Mouse (Mus musculus): ENCODE measurements at regions not wholly inside any gene's neighbourhood (a gene's known extent, or its start where the extent isn't known, plus 50 kb on each side); places are given as distances from the start of the nearest gene placed in this dataset.

DNA sequence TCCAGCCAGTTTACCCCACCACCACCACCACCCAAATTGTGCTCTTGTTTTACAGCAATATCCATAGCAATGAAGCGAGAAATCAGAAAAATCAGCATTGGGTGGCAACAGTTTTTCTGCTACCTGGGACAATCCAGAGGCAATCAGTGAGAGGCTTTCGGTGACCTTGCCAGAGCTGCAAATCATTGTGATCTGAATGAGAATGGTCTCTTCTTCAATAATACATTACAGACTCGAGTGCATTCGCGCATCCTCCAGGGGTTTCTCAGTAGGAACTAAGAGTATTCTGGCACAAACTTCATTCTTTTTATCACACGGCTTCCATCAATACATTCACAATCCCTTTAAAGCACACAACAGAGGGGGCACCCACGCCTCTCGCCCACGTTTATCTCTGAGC, 91.2 kb downstream of the Srek1 start:
- no peak for DNase-seq (ENCODE audit: low read depth, low spot score)

DNA sequence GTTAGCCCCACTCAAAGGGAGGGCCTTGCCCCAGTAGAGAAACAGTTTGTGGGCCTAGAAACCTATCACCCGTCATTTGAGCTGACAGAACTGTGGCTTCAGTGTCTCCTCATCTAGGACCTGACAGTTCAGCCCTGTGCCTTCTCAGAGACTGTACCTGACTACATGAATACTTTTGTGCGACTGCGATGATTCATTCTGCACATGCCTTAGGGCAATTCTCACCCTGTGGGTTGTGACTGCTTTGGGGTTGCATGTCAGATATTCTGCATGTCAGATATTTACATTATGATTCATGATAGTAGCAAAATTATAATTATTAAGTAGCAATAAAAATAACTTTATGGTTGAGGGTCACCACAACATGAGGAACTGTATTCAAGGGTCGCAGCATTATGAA, 93.7 kb downstream of the Srek1 start:
- DNase-seq (ENCODE audit: low read depth, low spot score) = peak; percentile 59

DNA sequence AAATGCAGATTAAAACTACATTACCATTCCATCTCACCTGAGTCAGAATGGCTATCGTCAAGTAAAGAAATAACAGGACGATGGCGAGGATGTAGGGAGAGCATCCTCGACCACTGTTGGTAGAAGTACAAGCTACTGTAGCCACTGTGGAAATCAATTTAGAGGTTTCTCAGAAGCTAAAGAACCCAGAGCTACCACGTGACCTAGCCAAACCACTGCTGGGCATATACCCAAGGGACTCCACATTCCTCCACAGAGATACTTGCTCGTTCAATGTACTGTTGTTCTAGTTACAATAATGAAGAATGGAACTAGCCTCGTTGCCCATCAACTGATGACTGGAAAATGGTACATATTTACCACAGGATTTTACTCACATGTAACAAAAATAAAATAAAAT, 94.4 kb downstream of the Srek1 start:
- DNase-seq (ENCODE audit: low read depth, low spot score) = peak; percentile 13

DNA sequence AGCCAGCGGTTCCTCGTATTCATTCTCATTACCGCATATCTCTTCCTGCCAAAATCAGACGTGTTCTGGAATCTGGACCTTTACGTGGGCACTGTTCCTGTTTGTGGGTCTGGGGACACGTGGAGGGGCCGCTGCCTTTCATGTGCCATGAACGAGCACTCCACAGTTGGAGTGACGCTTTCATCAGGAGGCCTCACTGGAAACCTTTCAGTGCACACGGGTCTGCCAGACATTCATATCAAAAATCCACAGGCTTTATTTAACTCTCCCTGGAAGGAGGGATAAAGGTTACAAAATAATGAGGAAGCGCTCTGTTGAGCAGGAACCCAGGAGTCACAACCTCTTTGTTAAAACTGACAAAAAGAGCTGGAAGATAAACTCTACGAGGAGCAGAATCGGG, 97.6 kb downstream of the Srek1 start:
- no peak for DNase-seq (ENCODE audit: low read depth, low spot score)

DNA sequence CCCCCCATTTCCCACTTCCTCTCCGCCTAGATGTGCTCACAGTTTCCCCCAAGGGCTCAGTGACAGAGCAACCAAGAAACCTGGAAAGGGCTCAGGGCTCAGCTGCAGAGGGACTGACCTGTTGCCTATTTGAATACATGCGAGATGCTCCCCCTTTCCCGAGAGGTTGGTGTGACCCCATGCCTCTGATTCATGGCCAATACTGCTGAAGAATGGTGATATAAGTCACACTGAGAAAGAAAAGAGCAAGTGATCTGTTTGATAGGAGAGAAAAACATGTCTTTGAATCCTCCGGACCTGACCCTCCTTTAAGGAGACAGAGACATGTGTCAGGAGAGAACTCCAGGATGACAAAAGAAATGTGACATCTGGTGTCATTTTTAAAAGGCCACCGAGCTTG, 98.2 kb downstream of the Srek1 start:
- no peak for DNase-seq (ENCODE audit: low read depth, low spot score)

DNA sequence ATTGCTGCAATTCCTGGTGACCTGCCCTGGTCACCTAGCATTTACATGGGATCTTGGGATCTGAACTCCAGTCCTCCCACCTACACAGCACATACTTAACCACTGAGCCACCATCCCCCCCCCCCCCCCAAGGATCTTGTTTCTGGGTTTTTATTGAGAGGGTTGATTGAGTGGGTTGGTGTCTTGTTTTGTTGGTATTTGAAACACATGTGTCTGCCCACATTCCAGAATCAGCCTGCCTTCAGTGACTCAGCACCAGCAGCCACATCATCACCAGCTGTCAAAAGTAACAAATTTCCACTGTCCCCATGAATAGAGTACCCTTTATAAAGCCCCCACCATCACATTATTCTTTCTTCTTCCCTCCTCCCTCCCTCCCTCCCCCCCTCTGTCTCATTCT, 103.8 kb downstream of the Srek1 start:
- DNase-seq (ENCODE audit: low read depth, low spot score) = peak; percentile 86

DNA sequence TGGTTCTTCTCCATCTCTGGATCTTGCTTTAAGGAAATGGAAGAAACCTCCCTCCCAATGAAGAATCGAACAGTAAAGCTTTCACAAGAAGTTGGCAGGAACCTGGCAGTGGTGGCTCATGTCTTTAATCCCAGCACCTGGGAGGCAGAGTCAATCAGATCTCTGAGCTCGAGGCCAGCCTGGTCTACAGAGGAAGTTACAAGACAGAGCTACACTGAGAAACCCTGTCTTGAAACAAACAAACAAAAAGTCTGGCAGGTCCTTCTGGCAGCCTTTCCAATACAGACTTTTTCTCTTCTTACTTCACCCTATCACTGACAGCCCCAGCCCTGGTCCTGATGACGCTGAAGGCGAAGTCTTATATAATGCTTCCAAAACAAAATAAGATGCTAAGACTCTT, 104.6 kb downstream of the Srek1 start:
- DNase-seq (ENCODE audit: low read depth, low spot score) = no peak

DNA sequence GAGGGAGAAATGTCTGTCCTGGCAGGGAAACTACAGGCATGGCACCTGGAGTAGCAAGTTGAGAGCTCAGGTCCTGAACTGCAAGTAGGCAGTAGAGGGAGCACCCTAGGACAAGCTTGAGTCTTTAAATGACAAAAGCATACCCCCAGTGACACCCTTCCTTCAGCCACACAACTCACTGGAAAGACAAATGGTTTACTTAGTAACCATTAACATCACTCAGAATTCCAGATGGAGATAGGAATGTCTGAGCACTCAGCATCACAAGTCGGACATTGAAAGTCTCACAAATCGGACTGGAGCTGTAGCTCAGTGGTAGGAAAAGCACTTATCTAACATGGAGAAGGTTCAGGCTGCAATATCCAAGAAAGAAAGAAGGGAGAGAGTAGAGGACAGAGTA, 106.7 kb downstream of the Srek1 start:
- no peak for DNase-seq (ENCODE audit: low read depth, low spot score)

DNA sequence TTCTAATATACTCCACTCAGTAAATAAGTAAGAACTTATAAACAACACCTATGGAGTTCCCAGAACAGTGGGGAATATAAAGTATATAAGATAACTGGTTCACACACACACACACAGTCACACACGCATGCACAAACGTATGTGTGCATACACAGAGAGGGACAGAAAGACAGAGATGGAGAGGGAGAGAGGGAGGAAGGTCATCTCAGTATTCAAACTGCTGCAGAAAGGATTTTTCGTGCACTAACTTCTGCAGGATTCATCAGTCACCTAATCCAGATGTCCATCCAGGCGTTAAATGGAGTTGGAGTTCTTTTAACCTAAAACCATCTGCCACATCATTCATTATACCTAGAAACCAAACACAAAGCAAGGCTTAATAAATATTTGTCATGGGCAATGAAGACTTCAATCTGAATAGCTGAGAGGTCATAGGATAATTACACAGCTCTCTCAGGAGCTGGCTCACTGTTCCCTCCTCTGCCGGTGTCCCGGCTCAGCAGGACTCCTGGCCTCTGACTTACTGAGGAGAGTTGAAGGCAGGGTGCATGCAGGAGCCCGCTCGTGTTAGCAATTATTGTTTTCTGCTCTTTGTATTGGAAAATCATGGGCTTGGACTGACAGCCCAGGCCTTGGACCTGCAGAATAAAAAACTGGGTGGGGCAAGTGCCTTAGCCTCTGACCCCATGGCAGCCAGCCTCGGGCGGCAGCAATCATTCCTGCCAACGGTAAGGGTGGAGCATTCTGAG, 114.0 kb downstream of the Srek1 start:
- no peak for DNase-seq (ENCODE audit: low read depth, low spot score)

DNA sequence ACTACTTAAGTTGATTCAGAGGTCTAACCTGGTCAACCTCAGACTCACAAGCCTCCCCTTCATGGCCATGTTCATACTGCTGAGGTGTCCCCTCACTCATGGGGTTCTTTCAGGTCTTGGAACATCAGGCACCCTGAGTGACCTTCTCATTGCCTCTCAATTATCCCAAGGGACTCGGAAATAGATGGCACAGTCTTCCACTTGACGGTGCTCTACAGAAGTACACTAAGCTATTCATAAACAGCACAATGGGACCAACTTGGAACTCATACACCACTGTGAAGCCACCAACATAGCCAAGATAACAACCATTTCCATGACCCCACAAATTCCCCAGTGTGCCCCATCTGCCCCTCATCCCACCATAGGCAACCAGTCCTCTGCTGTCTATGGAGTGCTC, 118.4 kb downstream of the Srek1 start:
- DNase-seq (ENCODE audit: low read depth, low spot score) = no peak

DNA sequence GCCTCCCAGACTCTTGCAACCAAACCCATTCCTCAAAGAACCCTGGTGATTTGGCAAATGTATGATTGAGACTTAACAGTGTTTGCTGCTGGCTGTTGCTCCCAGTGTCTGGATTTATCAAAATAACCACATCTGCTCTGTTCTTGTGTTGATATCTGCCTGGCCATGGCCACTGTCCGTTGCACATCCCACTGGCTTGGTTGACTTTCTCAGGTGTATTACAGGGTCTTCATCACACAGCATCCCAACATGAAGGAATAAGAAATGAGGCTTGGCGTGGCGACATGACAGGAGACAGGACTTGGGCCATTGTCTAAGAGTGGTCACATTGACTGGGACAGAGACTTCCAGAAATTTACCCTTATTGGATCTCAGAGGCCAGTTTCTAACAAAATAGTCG, 121.2 kb downstream of the Srek1 start:
- DNase-seq (ENCODE audit: low read depth, low spot score) = no peak

DNA sequence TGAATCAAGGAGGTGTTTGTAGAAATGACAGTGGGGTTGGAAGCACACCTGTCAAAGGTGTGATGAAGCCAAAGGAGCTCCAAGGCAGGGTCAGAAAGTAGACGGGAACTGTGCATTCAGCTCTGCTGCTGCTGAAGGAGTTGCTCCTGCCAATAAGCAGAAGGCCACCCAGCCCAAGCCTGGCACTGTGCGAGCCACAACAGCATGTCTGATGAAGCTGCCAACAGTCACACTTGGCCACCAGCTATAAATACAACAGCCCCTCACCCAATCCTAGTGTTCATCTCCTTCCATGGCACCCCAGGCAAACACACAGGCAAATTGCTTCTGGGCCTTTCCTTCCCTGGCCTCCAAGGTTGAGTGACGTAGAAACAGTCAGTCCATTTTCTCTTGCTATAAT, 125.0 kb downstream of the Srek1 start:
- DNase-seq (ENCODE audit: low read depth, low spot score) = no peak

DNA sequence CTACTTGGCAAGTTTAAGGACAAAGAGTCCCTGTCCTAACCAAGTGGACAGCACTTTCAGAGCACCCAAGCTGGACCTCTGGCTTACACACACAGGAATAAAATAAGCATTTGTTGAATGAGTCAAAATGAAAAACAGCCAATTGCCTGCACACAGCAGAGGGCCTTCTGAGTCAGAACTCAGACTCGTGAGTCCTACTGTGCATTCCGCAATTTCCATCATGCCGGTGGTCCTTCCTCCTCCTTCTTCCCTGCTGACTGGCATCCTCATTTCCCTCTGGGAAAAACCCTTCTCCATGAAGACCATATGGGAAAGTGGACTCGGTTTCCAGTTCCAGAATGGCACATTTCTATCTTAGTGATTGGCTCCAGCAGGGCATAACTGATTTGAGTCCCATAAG, 126.4 kb downstream of the Srek1 start:
- peak; percentile 74 for DNase-seq (ENCODE audit: low read depth, low spot score)

DNA sequence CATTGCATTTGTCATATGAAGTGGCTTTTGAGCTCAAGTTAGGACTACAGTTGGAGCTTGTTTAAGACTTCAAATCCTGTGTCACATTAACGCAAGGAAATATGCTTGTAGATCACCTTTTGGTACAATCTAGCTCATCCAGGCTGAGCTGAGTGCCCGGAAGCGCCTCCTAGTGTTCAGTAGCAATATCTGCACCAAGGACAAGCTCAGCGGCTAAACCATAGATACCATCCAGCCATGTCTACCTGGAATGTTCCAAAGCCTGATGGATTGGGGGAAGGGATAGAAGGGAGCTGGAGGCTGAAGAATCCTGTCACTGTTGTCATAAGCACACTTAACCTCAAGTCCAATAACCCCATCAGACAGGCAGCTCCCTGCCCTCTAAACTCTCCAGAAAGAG, 128.4 kb downstream of the Srek1 start:
- DNase-seq (ENCODE audit: low read depth, low spot score) = peak; percentile 41

DNA sequence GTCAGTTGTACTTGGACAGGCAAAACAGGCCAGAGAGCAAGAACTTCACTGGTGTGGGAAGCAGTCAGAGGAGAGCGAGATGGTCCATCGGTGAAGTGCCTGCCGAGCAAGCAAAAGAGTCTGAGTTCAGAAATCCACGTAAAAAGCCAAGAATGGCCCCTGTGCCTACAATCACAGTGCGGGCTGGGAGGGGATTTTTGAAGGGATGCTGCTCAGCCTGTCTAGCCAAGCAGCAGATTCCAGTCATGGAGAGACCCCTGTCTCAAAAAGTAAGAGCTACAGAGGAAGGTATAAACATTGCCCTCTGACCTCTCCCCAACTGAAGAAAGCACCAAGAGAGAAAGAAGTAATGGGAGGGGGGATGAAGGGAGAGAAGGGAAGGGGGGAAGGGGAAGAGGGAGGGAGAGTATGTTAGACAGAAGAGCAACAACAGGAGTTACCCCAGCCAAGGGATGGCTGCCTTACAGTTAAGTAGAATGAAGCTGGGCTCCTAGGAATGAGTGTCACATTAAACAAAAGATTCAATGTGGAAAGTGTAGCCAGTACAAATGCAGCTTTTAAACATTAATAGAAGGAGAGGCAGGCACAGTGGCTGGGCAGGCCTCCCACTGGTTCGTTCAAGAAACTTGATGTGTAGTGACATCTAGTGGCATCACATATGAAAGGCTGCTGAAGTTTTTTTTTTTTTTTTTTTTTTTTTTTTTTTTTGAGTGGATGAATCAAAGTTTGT, 130.2 kb downstream of the Srek1 start:
- DNase-seq (ENCODE audit: low read depth, low spot score) = peak; percentile 82

DNA sequence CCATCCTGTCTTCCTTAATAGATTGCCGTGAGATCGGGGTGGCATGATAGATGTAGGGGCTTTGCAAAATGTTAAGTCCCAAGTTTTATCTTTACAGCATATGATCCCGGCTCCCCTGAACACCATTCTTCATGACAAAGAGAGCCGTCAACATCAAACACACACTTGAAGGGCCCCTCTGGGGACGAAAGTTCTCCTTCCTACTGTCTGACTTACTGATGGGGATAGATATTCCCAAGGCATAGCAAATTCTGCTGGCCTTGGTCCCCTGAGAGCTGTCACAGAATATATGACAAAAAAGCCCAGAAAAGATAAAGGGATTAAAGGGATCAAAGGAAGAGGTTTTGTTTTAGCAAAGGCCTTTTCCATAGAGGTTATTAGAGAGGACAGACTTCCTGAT, 130.9 kb downstream of the Srek1 start:
- no peak for DNase-seq (ENCODE audit: low read depth, low spot score)

DNA sequence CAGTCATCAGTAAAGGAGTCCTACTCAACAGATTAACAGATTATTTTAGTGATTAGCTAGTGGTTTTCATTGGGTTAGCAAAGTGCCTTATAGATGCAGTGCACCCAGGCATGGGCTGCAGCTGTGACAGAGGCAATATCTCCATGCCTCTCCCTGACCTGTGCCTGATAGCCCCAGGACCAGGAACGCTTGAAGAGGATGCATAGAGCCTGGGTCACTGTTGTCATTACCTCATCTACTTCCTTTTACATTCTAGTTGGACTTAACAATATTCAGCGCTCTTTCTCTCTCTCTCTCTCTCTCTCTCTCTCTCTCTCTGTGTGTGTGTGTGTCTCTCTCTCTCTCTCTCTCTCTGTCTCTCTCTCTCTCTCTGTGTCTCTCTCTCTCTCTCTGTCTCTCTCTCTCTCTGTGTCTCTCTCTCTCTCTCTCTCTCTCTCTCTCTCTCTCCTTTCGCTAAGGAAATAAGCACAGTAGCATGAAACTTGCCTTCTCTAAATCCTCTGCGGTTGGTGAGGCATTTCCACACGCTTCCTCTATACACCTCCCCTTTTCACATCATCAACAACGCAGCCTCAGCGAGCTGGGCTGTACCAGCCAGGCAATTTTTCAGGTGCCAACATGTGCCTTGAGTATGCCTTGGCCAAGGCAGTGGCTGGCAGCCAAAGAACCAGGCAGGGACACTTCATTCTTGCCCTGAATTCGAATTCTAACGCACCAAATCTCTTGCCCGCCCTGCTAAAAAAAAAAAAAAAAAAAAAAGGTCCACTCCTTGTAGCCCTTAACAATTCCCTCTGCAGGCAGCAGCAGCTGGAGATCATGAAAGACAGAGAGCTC, 131.6 kb downstream of the Srek1 start:
- DNase-seq (ENCODE audit: low read depth, low spot score) = no peak

DNA sequence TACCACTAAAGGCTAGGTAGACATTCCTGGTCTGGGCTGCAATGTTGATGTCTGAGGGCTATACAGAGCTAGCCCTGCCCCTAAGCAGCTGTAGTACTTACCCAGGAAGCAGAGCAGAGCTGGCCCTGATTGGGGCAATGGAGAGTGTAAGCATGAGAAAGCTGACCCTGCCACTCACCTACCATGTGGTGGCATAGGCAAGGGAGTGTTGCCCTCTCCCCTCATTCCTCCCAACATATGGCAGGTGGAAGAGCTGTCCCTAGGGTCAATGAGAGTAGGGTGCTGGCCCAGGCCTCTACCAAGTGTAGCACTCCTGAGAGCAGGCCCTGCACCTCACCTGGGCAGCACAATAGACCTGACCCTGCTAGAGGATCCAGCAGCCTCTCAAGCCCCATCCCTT, 136.4 kb downstream of the Srek1 start:
- DNase-seq (ENCODE audit: low read depth, low spot score) = no peak

DNA sequence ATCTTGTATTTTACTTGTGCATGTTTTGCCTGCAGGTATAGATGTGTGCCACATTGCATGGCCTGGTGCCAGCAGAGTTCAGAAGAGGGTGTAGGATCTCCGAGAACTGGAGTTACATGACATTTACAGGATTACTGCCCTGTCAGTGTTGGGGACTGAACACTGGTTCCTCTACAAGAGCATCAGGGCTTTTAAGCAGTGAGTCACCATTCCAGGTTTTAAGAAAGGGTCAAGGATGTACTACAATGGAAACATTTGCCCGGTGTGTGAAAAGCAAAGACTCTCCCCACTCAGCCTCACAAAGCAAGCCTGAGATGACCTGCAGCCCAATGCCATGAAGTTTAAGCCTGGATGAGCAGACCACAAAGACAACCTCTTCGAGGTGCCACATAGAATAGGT, 137.0 kb downstream of the Srek1 start:
- no peak for DNase-seq (ENCODE audit: low read depth, low spot score)

DNA sequence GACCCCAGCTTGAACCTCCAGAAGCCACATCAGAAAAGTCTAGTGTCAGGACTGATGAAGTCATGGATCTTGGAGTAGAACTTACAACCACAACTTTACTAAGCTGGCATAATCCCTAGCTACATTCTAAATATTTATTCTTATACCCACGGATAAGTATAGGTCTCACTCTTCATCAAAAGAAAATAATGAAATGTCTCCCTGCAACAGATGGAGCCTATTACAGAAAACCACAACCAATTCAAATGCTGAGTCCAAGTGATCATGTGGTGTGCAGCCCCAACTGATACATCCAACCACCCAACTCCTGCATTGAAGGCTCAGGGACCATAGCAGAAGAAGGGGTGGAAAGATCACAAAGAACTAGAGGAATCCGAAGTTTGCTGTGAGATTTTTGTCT, 137.8 kb downstream of the Srek1 start:
- peak; percentile 26 for DNase-seq (ENCODE audit: low read depth, low spot score)

DNA sequence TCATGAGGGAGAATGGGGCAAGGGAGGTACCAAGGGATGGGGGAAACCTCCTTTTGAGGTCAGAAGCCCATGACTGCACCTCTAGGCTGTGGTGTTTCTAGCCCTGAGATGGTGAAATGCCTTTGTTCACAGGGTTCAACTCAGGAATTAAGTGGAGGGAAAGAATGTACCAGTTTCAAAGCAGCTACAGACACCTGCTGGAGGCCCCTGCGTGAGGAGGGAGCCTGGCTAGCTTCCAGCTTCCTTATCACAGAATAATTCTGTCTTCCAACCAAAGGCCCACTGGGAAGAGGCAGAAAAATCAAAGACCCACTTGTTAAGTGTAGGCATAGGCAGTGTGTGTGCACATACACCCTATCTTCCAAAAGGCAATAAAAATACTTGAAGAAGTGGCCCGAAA, 150.6 kb downstream of the Srek1 start:
- no peak for DNase-seq (ENCODE audit: low read depth, low spot score)

DNA sequence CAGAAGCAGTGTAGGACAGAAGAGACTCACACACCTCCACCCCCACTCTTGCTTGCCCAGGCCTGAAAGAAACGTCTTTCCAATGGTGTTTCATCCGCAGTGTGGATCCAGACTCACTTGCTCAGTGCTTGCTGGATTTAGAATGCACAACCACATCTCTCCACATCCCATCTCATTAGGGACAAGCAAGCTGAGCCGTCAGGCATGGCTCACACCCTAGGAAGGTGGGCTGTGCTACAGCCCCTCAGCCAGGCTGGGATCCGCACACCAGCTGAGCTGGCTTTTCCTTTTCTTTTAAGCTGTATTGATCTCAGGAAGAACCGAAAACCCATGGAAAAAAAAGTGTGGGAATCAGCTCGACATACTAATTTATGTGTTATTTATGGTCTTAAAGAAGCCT, 151.1 kb downstream of the Srek1 start:
- no peak for DNase-seq (ENCODE audit: low read depth, low spot score)

DNA sequence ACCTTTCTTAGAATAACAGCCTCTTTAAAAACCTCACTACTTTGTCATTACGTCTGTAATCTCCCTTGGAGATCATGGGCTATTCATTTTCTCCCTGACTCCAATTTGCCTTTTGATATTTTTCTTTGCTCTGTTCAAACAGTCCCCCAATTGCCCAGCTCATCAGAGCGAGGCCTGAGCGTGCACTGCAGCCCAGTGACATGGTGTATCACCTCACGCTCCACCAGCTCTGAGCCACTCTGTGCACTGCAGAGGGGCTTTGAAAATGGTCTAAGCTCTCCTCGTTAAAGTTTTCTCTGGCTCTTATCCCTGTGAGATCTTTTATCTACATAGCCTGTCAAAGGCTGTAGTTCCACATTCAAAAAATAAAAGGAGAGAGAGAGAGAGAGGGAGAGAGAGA, 152.1 kb downstream of the Srek1 start:
- DNase-seq (ENCODE audit: low read depth, low spot score) = no peak

Data from 3T3-L1 (cell line).